Comparison of ENCODE assay signal across 27 mouse cellular contexts in genomic region chr2:178516941-178517340, GRCm38 (mm10).
DNase-seq lines count a peak whose midpoint lies in the region; ATAC-seq and TF ChIP-seq lines count a peak whose summit lies in the region.
"Had no signal": no experiment of that assay in that cellular context is flagged by ENCODE, and none has a peak within 500 bp of the region (broad histone marks: within the 10 kb centered on the region; RNA-seq: fewer than 3 reads in every experiment).

No protein-coding gene starts in this region.

- peaks cover 3% of the 10 kb centered on the region; the same call in 1 of the 2 replicates for H3K4me1 ChIP-seq in liver, postnatal 0 days (ENCODE audit: insufficient read depth)
- H3K4me1 ChIP-seq in liver, embryonic 12.5 days = no peaks in the 10 kb centered on the region
- H3K4me1 ChIP-seq in limb, embryonic 10.5 days = peaks cover 58% of the 10 kb centered on the region
- no peaks in the 10 kb centered on the region for H3K4me1 ChIP-seq in midbrain, embryonic 15.5 days
- H3K4me1 ChIP-seq: forebrain, embryonic 12.5 days had no signal

- TF ChIP-seq EP300 in liver, postnatal 0 days (IDR thresholded peaks at IDR 0.05; ENCODE audit: low read depth) = no peak

- H3K9ac ChIP-seq in liver, postnatal 0 days (replicated peaks) = no peak overlapping the region
- H3K9ac ChIP-seq in liver, embryonic 12.5 days = no peak overlapping the region
- H3K9ac ChIP-seq in midbrain, embryonic 15.5 days = no peak overlapping the region
- H3K9ac ChIP-seq: embryonic facial prominence, embryonic 13.5 days; forebrain, embryonic 12.5 days; forebrain, embryonic 15.5 days; heart, embryonic 13.5 days; hindbrain, embryonic 14.5 days had no signal

- H3K9me3 ChIP-seq in liver, postnatal 0 days (ENCODE audit: low read length) = no peaks in the 10 kb centered on the region
- H3K9me3 ChIP-seq in liver, embryonic 12.5 days (replicated peaks) = no peaks in the 10 kb centered on the region
- no peaks in the 10 kb centered on the region for H3K9me3 ChIP-seq in limb, embryonic 10.5 days (replicated peaks)
- H3K9me3 ChIP-seq in midbrain, embryonic 15.5 days = no peaks in the 10 kb centered on the region
- H3K9me3 ChIP-seq: embryonic facial prominence, embryonic 10.5 days; embryonic facial prominence, embryonic 13.5 days; forebrain, embryonic 12.5 days; forebrain, embryonic 15.5 days; heart, embryonic 10.5 days; heart, embryonic 13.5 days had no signal

- no peaks in the 10 kb centered on the region for H3K36me3 ChIP-seq in liver, postnatal 0 days (replicated peaks; ENCODE audit: insufficient read depth, low read length)
- no peaks in the 10 kb centered on the region for H3K36me3 ChIP-seq in liver, embryonic 12.5 days
- no peaks in the 10 kb centered on the region for H3K36me3 ChIP-seq in limb, embryonic 10.5 days
- no peaks in the 10 kb centered on the region for H3K36me3 ChIP-seq in midbrain, embryonic 15.5 days (replicated peaks)
- H3K36me3 ChIP-seq: embryonic facial prominence, embryonic 10.5 days; embryonic facial prominence, embryonic 13.5 days; forebrain, embryonic 12.5 days; forebrain, embryonic 15.5 days; heart, embryonic 10.5 days; heart, embryonic 13.5 days had no signal

- no peak overlapping the region; the same call in 1 of the 2 replicates for H3K4me2 ChIP-seq in liver, postnatal 0 days (ENCODE audit: low read depth, low read length)
- no peak overlapping the region for H3K4me2 ChIP-seq in liver, embryonic 12.5 days
- H3K4me2 ChIP-seq in midbrain, embryonic 15.5 days = no peak overlapping the region
- H3K4me2 ChIP-seq: embryonic facial prominence, embryonic 13.5 days; forebrain, embryonic 12.5 days; forebrain, embryonic 15.5 days; heart, embryonic 13.5 days; hindbrain, embryonic 14.5 days had no signal

- no peak for DNase-seq in liver, postnatal 0 days
- peak; percentile 51 to 55 for DNase-seq in B cell, adult 2 months
- no peak for DNase-seq in limb, embryonic 10.5 days (ENCODE audit: low spot score)
- DNase-seq in right cerebral cortex, postnatal 14 days = no peak
- DNase-seq in thymus, postnatal 14 days = no peak
- DNase-seq: adrenal gland, adult 2 months; adrenal gland, postnatal 14 days; cerebellum, adult 11-12 months; cerebellum, adult 8-10 months; cerebellum, postnatal 10 days; cerebellum, postnatal 36 days; embryo, embryonic 11 days; gastrocnemius, postnatal 25 days; heart, adult 18-20 months; heart, postnatal 14 days; heart, postnatal 4 days had no signal

- no peaks in the 10 kb centered on the region for H3K27me3 ChIP-seq in liver, postnatal 0 days (ENCODE audit: insufficient read depth, low read length)
- H3K27me3 ChIP-seq in liver, embryonic 12.5 days (replicated peaks) = no peaks in the 10 kb centered on the region
- no peaks in the 10 kb centered on the region for H3K27me3 ChIP-seq in limb, embryonic 10.5 days (ENCODE audit: low read depth, poor library complexity, severe bottlenecking)
- H3K27me3 ChIP-seq in midbrain, embryonic 15.5 days (replicated peaks) = no peaks in the 10 kb centered on the region
- H3K27me3 ChIP-seq: forebrain, embryonic 12.5 days; forebrain, embryonic 15.5 days; heart, embryonic 13.5 days had no signal

- ATAC-seq in liver, postnatal 0 days = peak; percentile 16
- no peak for ATAC-seq in liver, embryonic 12.5 days
- ATAC-seq in neutrophil, adult 5-6 weeks (ENCODE audit: extremely low read depth, insufficient number of reproducible peaks, low FRiP score, poor library complexity, severe bottlenecking) = peak; percentile 11; the same call in 1 of the 2 replicates
- no peak for ATAC-seq in midbrain, embryonic 15.5 days (replicated peaks)
- ATAC-seq: forebrain, embryonic 15.5 days had no signal

- no peak for TF ChIP-seq CTCF in liver, postnatal 0 days (IDR thresholded peaks at IDR 0.05; ENCODE audit: low read depth)

- no peak overlapping the region for H3K4me3 ChIP-seq in liver, postnatal 0 days (ENCODE audit: low read depth, low read length)
- no peak overlapping the region for H3K4me3 ChIP-seq in liver, embryonic 12.5 days
- no peak overlapping the region for H3K4me3 ChIP-seq in limb, embryonic 10.5 days
- H3K4me3 ChIP-seq in midbrain, embryonic 15.5 days = no peak overlapping the region
- H3K4me3 ChIP-seq: embryonic facial prominence, embryonic 10.5 days; embryonic facial prominence, embryonic 13.5 days; erythroblast, embryonic 14.5 days; forebrain, embryonic 12.5 days; forebrain, embryonic 15.5 days; heart, embryonic 10.5 days; heart, embryonic 13.5 days had no signal

- H3K27ac ChIP-seq in liver, postnatal 0 days (ENCODE audit: low read depth) = peak overlapping the region; percentile 29; the same call in 1 of the 2 replicates
- H3K27ac ChIP-seq in liver, embryonic 12.5 days = no peak overlapping the region
- H3K27ac ChIP-seq in limb, embryonic 10.5 days = peak overlapping the region; percentile 57
- H3K27ac ChIP-seq in midbrain, embryonic 15.5 days = no peak overlapping the region
- H3K27ac ChIP-seq: embryonic facial prominence, embryonic 10.5 days; embryonic facial prominence, embryonic 13.5 days; forebrain, embryonic 12.5 days; forebrain, embryonic 15.5 days; heart, embryonic 10.5 days; heart, embryonic 13.5 days; hindbrain, embryonic 14.5 days had no signal

- WGBS in liver, postnatal 0 days (ENCODE audit: insufficient replicate concordance) = 53% methylated on average over 9 of the region's 9 CpGs
- WGBS in liver, embryonic 12.5 days (ENCODE audit: insufficient replicate concordance) = 58% methylated on average over 9 of the region's 9 CpGs
- WGBS in limb, embryonic 10.5 days = 89% methylated on average over 9 of the region's 9 CpGs
- 79% methylated on average over 9 of the region's 9 CpGs for WGBS in midbrain, embryonic 15.5 days

Comparison
In these comparisons a context has a peak if more than half of its experiments do, and no peak if none do; other contexts are left out.
1. ATAC-seq: peak in liver, postnatal 0 days (single experiment) and neutrophil, adult 5-6 weeks (single experiment); none in liver, embryonic 12.5 days (single experiment) and midbrain, embryonic 15.5 days (single experiment).
2. H3K27ac ChIP-seq: peak in liver, postnatal 0 days (single experiment) and limb, embryonic 10.5 days (single experiment); none in liver, embryonic 12.5 days (single experiment) and midbrain, embryonic 15.5 days (single experiment).
3. DNase-seq: peak in B cell, adult 2 months (2 of 2); none in liver, postnatal 0 days (single experiment), limb, embryonic 10.5 days (single experiment), right cerebral cortex, postnatal 14 days (single experiment) and thymus, postnatal 14 days (single experiment).